Mouse (Mus musculus): Measurements from ENCODE around the gene Sprr2a1. TPM values are rescaled to one million over a fixed set of nuclear protein-coding genes. Genes with fewer than 3 reads are reported as not detected.

The Sprr2a1 gene
- not detected for total RNA-seq (2023)

DNA sequence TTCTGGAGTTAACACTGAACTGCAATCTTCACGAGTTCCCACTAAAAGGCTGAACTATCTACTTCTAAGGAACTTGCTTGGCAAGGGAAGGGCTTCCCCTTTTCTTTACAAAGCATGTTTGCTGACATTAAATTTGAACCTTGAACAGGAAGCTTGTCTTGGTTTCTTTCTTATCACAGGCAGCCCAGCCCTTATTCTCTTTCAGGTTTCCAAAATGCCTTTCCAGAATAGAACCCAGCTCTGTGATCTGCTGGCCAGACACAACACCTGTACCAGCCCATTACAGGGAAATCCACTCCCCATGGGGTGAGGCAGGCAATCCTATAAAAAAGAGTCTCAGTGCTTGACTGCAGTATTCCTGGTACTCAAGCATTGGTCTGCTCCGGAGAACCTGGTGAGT lies at the start of gene Sprr2a1, which contains the start of gene Sprr2a2:
Sprr2a1 (plus strand) TSS at position 231 of the 400 bp plus-strand sequence.
Sprr2a2 (plus strand) TSS at position 352 of the 400 bp plus-strand sequence.

Other genes starting within 250 kb of the Sprr2a1 start
- gene Pglyrp3, start 201.2 kb upstream of the Sprr2a1 start, total RNA-seq (2023) = not detected
- not detected for gene Lor, start 132.7 kb upstream of the Sprr2a1 start, total RNA-seq (2023)
- gene Prr9, start 91.9 kb upstream of the Sprr2a1 start, total RNA-seq (2023) = not detected
- gene Lelp1, start 73.1 kb upstream of the Sprr2a1 start, total RNA-seq (2023) = not detected
- gene Sprr2a2, start 121 bp downstream of the Sprr2a1 start, total RNA-seq (2023) = not detected
- not detected for gene Sprr2a3, start 69.6 kb downstream of the Sprr2a1 start, total RNA-seq (2023)
- gene Sprr2b, start 100.8 kb downstream of the Sprr2a1 start, total RNA-seq (2023) = not detected
- gene Sprr2d, start 123.3 kb downstream of the Sprr2a1 start, total RNA-seq (2023) = not detected
- gene Sprr2e, start 136.3 kb downstream of the Sprr2a1 start, total RNA-seq (2023) = not detected
- not detected for gene Sprr2f, start 149.4 kb downstream of the Sprr2a1 start, total RNA-seq (2023)
- not detected for gene Sprr2h, start 169.9 kb downstream of the Sprr2a1 start, total RNA-seq (2023)
- gene Sprr2i, start 192.2 kb downstream of the Sprr2a1 start, total RNA-seq (2023) = not detected
- gene Sprr2j-ps, start 202.3 kb downstream of the Sprr2a1 start, total RNA-seq (2023) = not detected
- gene Gm9774, start 213.6 kb downstream of the Sprr2a1 start, total RNA-seq (2023) = 0.76 TPM
- not detected for gene Sprr2k, start 216.8 kb downstream of the Sprr2a1 start, total RNA-seq (2023)
- gene Sprr1b, start 223.0 kb downstream of the Sprr2a1 start, total RNA-seq (2023) = not detected
- not detected for gene Sprr3, start 242.9 kb downstream of the Sprr2a1 start, total RNA-seq (2023)

Measured in CD4-positive naive resting alpha-beta T cell, adult 76 days (primary cell).